Mouse (Mus musculus): ENCODE data around the gene Rpl13a.

Rpl13a gene

DNA sequence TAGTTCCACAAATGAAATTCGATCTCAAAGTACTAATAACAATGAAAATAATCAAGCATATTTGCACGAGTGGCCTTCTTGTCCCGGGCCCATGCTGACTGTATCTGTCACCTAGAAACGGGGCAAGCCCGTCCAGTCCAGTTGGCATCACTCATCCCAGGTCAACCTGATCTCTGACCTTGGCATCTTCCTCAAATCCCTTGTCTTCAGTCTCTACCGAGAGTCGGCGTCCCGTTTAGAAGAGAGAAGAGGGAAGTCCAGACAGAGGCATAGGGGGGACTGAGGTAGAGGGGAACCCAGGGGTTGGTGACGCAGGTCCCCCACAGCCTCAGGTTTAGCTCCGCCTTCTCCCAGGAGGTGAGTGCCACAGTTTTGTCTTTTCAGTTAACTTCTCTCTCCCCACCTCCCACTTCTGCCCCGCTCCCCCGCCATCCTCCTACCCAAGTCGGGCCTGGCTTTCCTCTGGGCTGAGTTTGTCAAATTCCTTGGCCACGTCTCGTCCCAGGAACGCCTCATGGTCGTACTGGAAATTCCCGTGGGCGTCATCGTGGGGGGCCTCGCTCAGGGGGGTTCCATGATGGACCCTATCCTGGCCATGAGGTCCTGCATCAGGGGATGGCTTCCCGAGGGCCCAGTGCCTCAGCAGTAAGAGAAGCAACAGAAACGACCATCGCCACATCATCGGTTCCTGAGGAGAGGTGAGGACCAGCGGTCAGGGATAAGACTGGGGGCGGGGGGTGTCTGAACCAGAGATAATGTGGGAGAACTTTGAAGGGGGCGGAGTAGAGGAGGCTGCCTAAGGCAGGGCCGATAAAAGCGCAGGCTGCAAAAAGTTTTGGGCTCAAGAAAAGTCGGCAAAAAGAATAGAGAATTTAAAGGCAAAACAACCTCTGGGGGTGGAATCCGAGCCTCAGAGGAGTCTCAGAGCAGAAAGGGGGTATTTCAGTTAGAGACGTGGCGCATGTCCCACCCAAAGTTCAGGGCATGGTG is 37.3 kb downstream of the Rpl13a start:
- no peaks in the 10 kb centered on the region for H3K27me3 ChIP-seq (ENCODE audit: insufficient read depth, low read length)
- H3K4me1 ChIP-seq (replicated peaks; ENCODE audit: low read depth, low read length) = peaks cover 80% of the 10 kb centered on the region
- peaks cover 17% of the 10 kb centered on the region for H3K36me3 ChIP-seq (ENCODE audit: insufficient read depth, low read length)
- no peaks in the 10 kb centered on the region for H3K9me3 ChIP-seq (ENCODE audit: low read length)
- TF ChIP-seq NANOG (IDR thresholded peaks at IDR 0.05; ENCODE audit: borderline replicate concordance, low read length) (no peak), CTCF (conservative IDR thresholded peaks at IDR 0.05; ENCODE audit: low read length) (no peak), POU5F1 (IDR thresholded peaks at IDR 0.05; ENCODE audit: borderline replicate concordance, low read length) (no peak)
- H3K4me3 ChIP-seq (replicated peaks; ENCODE audit: low read length) = peak overlapping the region; percentile 74

GRCm38 (mm10) chr7:45090251-45090977 is 38.1 kb downstream of the Rpl13a start:
- TF ChIP-seq NANOG (IDR thresholded peaks at IDR 0.05; ENCODE audit: borderline replicate concordance, low read length) (no peak), POU5F1 (IDR thresholded peaks at IDR 0.05; ENCODE audit: borderline replicate concordance, low read length) (no peak), CTCF (conservative IDR thresholded peaks at IDR 0.05; ENCODE audit: low read length) (no peak)
- Histone ChIP-seq H3K4me1 (replicated peaks; ENCODE audit: low read depth, low read length) (peaks cover 78% of the 10 kb centered on the region), H3K36me3 (ENCODE audit: insufficient read depth, low read length) (peaks cover 26% of the 10 kb centered on the region), H3K4me3 (replicated peaks; ENCODE audit: low read length) (0 out of 2 replicates have a peak overlapping the region, but pooled peaks have one; percentile 74), H3K9me3 (ENCODE audit: low read length) (no peaks in the 10 kb centered on the region), H3K27me3 (ENCODE audit: insufficient read depth, low read length) (no peaks in the 10 kb centered on the region)

DNA sequence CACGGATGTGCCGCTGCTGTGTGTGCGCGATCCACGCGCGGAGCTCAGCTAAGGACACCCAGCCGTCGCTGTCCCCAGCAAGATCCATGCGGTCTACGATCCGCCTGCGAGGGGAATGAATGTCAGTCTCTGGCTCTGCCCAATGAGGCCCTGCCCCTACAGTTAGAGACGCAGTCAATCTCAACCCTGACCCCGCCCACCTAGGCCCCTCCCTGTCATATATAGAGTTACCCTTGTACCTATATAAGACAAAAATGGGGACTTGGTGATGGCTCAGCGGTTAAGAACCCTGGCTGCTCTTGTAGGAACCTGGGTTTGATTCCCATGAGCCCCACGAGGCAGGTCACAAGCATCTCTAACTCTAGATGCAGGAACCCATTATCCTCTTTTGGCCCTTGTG is 40.0 kb downstream of the Rpl13a start:
- H3K4me3 ChIP-seq (replicated peaks; ENCODE audit: low read length) = peak overlapping the region; percentile 60
- H3K27me3 ChIP-seq (ENCODE audit: insufficient read depth, low read length) = no peaks in the 10 kb centered on the region
- H3K4me1 ChIP-seq (replicated peaks; ENCODE audit: low read depth, low read length) = peaks cover 75% of the 10 kb centered on the region
- peaks cover 42% of the 10 kb centered on the region for H3K36me3 ChIP-seq (ENCODE audit: insufficient read depth, low read length)
- H3K9me3 ChIP-seq (ENCODE audit: low read length) = no peaks in the 10 kb centered on the region
- no peak for TF ChIP-seq POU5F1 (IDR thresholded peaks at IDR 0.05; ENCODE audit: borderline replicate concordance, low read length)
- TF ChIP-seq NANOG (IDR thresholded peaks at IDR 0.05; ENCODE audit: borderline replicate concordance, low read length) = no peak
- TF ChIP-seq CTCF (conservative IDR thresholded peaks at IDR 0.05; ENCODE audit: low read length) = no peak

DNA sequence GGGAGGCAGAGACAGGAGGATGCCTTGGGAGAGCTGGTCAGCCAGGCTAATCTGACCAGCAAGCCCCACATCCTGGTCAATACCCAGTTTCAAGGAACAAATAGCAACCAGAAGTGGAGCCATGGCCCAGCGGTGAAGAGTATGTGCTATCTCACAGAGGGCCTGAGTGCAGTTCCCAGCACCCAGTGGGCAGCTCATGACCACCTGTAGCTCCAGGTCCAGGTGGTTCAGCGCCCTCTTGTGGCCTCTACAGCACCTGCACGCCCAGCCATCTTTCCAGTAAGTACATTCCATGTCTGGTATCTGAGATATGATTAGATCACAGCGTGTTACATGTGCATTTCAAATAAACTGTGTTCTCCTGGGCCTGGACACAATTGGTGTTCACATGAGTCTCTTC is 42.5 kb downstream of the Rpl13a start:
- peaks cover 50% of the 10 kb centered on the region for H3K36me3 ChIP-seq (ENCODE audit: insufficient read depth, low read length)
- no peaks in the 10 kb centered on the region for H3K27me3 ChIP-seq (ENCODE audit: insufficient read depth, low read length)
- TF ChIP-seq NANOG (IDR thresholded peaks at IDR 0.05; ENCODE audit: borderline replicate concordance, low read length) (no peak), POU5F1 (IDR thresholded peaks at IDR 0.05; ENCODE audit: borderline replicate concordance, low read length) (no peak), CTCF (conservative IDR thresholded peaks at IDR 0.05; ENCODE audit: low read length) (peak; percentile 83)
- peaks cover 79% of the 10 kb centered on the region for H3K4me1 ChIP-seq (replicated peaks; ENCODE audit: low read depth, low read length)
- no peak overlapping the region for H3K4me3 ChIP-seq (replicated peaks; ENCODE audit: low read length)
- no peaks in the 10 kb centered on the region for H3K9me3 ChIP-seq (ENCODE audit: low read length)

DNA sequence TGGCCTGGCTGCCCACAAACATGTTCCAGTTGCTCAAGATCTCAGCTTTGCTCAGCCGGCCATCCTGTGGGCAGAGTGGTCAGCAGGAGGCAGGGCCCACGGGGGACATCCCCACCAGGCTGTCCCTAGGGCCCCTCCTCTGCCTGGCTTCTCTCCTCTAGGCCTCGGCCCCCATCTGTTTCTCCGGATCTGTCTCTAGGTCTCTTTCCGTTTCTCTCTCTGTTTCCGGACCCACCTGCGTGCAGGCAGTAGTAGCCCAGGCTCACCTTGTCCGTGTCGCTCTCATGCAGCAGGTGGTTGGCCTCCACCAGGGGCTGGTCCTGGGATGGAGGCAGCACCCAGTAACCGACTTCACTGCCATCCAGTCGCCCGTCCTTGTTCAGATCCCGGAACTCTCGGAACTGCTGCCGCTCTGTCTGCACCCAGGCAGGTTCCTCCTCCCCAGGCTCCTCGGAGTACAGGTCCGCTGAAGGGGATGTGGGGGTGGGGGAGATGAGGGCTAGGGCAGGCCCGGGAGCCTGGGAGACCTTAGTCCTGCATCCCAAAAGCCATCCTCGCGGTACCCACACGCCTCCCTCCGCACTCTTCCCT is 45.2 kb downstream of the Rpl13a start:
- Histone ChIP-seq H3K9me3 (ENCODE audit: low read length) (no peaks in the 10 kb centered on the region), H3K27me3 (ENCODE audit: insufficient read depth, low read length) (no peaks in the 10 kb centered on the region), H3K4me3 (replicated peaks; ENCODE audit: low read length) (peak overlapping the region; percentile 55), H3K4me1 (replicated peaks; ENCODE audit: low read depth, low read length) (peaks cover 71% of the 10 kb centered on the region), H3K36me3 (ENCODE audit: insufficient read depth, low read length) (peaks cover 50% of the 10 kb centered on the region)
- no peak for TF ChIP-seq NANOG (IDR thresholded peaks at IDR 0.05; ENCODE audit: borderline replicate concordance, low read length)
- TF ChIP-seq CTCF (conservative IDR thresholded peaks at IDR 0.05; ENCODE audit: low read length) = no peak
- no peak for TF ChIP-seq POU5F1 (IDR thresholded peaks at IDR 0.05; ENCODE audit: borderline replicate concordance, low read length)

- Histone ChIP-seq H3K4me1 (replicated peaks; ENCODE audit: low read depth, low read length) (peaks cover 67% of the 10 kb centered on the region), H3K4me3 (replicated peaks; ENCODE audit: low read length) (peak overlapping the region; percentile 55), H3K36me3 (ENCODE audit: insufficient read depth, low read length) (peaks cover 52% of the 10 kb centered on the region), H3K9me3 (ENCODE audit: low read length) (no peaks in the 10 kb centered on the region), H3K27me3 (ENCODE audit: insufficient read depth, low read length) (no peaks in the 10 kb centered on the region)
- no peak for TF ChIP-seq NANOG (IDR thresholded peaks at IDR 0.05; ENCODE audit: borderline replicate concordance, low read length)
- TF ChIP-seq POU5F1 (IDR thresholded peaks at IDR 0.05; ENCODE audit: borderline replicate concordance, low read length) = no peak
- TF ChIP-seq CTCF (conservative IDR thresholded peaks at IDR 0.05; ENCODE audit: low read length) = no peak
Measured at GRCm38 (mm10) chr7:45082401-45083299, 45.9 kb downstream of the Rpl13a start.

- H3K9me3 ChIP-seq (ENCODE audit: low read length) = no peaks in the 10 kb centered on the region
- no peak for TF ChIP-seq CTCF (conservative IDR thresholded peaks at IDR 0.05; ENCODE audit: low read length)
- no peak for TF ChIP-seq NANOG (IDR thresholded peaks at IDR 0.05; ENCODE audit: borderline replicate concordance, low read length)
- no peak for TF ChIP-seq POU5F1 (IDR thresholded peaks at IDR 0.05; ENCODE audit: borderline replicate concordance, low read length)
- no peaks in the 10 kb centered on the region for H3K27me3 ChIP-seq (ENCODE audit: insufficient read depth, low read length)
- peaks cover 67% of the 10 kb centered on the region for H3K4me1 ChIP-seq (replicated peaks; ENCODE audit: low read depth, low read length)
- no peak overlapping the region for H3K4me3 ChIP-seq (replicated peaks; ENCODE audit: low read length)
- H3K36me3 ChIP-seq (ENCODE audit: insufficient read depth, low read length) = peaks cover 54% of the 10 kb centered on the region
Measured at GRCm38 (mm10) chr7:45081016-45081415, 47.5 kb downstream of the Rpl13a start.
